Mouse (Mus musculus) brain, embryonic 14.5 days (tissue): ENCODE data around the gene Ifnar1.

Experiments used
- CTCF ChIP-seq: fragments of 200-500 bp; IDR thresholded peaks from 2 replicates; pipeline ENCODE4 v1.5.1; 2012; ENCODE audit warnings: inconsistent platforms, mild to moderate bottlenecking, moderate library complexity, borderline replicate concordance; ENCODE audit not compliant: insufficient read depth, insufficient read length; ENCODE audit errors: extremely low read depth
- POLR2A ChIP-seq: fragments of 200-500 bp; IDR thresholded peaks from 2 replicates; pipeline ENCODE4 v1.6.1; 2012; ENCODE audit warnings: mild to moderate bottlenecking, inconsistent platforms, borderline replicate concordance; ENCODE audit not compliant: poor library complexity, insufficient read depth, insufficient read length, severe bottlenecking; ENCODE audit errors: extremely low read depth

DNA sequence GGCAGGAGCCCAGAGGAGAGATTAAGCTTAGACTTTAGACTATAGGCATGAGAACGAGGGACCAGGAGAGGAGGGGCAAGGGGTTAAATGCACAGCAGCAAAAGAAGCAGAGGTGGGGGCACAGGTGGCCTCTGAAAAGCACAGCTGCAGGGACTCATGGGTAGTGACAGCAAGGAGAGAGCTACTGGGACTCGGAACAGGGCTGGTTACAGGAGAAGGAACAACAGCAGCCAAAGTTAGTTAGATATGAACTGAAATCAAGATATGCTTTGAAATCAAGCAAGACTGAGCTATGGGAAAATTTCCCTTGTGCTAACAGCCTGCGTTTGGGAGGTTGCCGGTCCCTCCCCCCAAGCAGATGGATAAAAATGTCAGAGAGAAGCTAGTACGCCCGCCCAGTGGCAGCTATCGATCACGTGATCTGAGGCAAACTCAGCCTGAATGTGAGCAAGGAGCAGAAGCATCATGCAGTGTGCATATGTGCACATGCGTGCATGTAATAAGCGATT, 56.6 kb downstream of the Ifnar1 start:
- TF ChIP-seq CTCF (no peak), POLR2A (no peak)
